14 mouse cellular contexts compared by ENCODE assay signal in the genomic region with DNA sequence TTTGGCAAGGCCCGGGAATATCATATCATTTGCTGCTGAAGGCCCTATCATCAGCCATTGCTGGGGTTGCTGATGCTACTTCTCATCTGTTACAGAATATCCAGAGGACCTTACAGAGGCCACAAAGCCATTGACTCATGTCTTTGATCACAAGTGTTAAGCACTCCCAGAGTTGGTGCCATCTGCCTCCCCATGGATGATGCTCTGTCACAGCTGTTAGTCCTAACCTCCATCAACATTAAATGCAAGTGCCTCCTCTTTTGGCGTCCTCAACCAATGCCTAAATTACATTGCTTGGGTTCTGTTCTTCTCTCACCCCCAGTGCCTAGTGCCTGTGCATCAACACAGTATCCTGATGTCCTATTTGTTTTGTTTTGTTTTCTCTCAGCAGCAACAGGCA.
"Had no signal": no experiment of that assay in that cellular context is flagged by ENCODE, and none has a peak within 500 bp of the region (broad histone marks: within the 10 kb centered on the region; RNA-seq: fewer than 3 reads in every experiment).

No protein-coding gene starts in this region.

- H3K36me3 ChIP-seq: embryonic facial prominence, embryonic 10.5 days; embryonic facial prominence, embryonic 12.5 days; embryonic facial prominence, embryonic 13.5 days; embryonic facial prominence, embryonic 15.5 days; forebrain, embryonic 10.5 days; forebrain, embryonic 12.5 days; forebrain, embryonic 15.5 days had no signal

- H3K27me3 ChIP-seq: embryonic facial prominence, embryonic 12.5 days; embryonic facial prominence, embryonic 13.5 days; embryonic facial prominence, embryonic 15.5 days; forebrain, embryonic 12.5 days; forebrain, embryonic 13.5 days; forebrain, embryonic 15.5 days had no signal

- H3K4me2 ChIP-seq: embryonic facial prominence, embryonic 12.5 days; embryonic facial prominence, embryonic 13.5 days; embryonic facial prominence, embryonic 15.5 days; forebrain, embryonic 12.5 days; forebrain, embryonic 13.5 days; forebrain, embryonic 15.5 days had no signal

- ATAC-seq: forebrain, embryonic 13.5 days; forebrain, embryonic 14.5 days; forebrain, embryonic 15.5 days; forebrain, embryonic 16.5 days; forebrain, postnatal 0 days had no signal

- H3K4me3 ChIP-seq: embryonic facial prominence, embryonic 10.5 days; embryonic facial prominence, embryonic 12.5 days; embryonic facial prominence, embryonic 13.5 days; embryonic facial prominence, embryonic 15.5 days; erythroblast, embryonic 14.5 days; forebrain, embryonic 10.5 days; forebrain, embryonic 12.5 days; forebrain, embryonic 13.5 days; forebrain, embryonic 15.5 days; gastrocnemius, adult 2 months; heart, adult 2 months had no signal
